Mouse (Mus musculus): ENCODE results near the gene Fnbp1. TPM values are rescaled to one million over a fixed set of nuclear protein-coding genes. Genes with fewer than 3 reads are reported as not detected.

The Fnbp1 gene
- polyA plus RNA-seq, 1 experiment: 0.15 TPM

- Histone ChIP-seq H3K36me3 (ENCODE audit: control insufficient read depth) (peaks cover 9% of the 10 kb centered on the region), H3K4me3 (replicated peaks) (no peak overlapping the region), H3K27me3 (ENCODE audit: control insufficient read depth) (no peaks in the 10 kb centered on the region), H3K4me1 (ENCODE audit: control insufficient read depth) (no peaks in the 10 kb centered on the region; the same call in none of the 2 replicates), H3K9me3 (ENCODE audit: control insufficient read depth, low read length) (peaks cover 5% of the 10 kb centered on the region)
- TF ChIP-seq TAL1 (IDR thresholded peaks at IDR 0.05; ENCODE audit: low read length) (no peak), GATA1 (IDR thresholded peaks at IDR 0.05; ENCODE audit: low read length) (no peak)
Measured at GRCm38 (mm10) chr2:31097276-31097675, 44.5 kb downstream of the Fnbp1 start.

- Histone ChIP-seq H3K9me3 (ENCODE audit: control insufficient read depth, low read length) (peaks cover 5% of the 10 kb centered on the region), H3K36me3 (ENCODE audit: control insufficient read depth) (peaks cover 7% of the 10 kb centered on the region; the same call in 1 of the 2 replicates), H3K4me1 (ENCODE audit: control insufficient read depth) (no peaks in the 10 kb centered on the region; the same call in none of the 2 replicates), H3K27me3 (ENCODE audit: control insufficient read depth) (no peaks in the 10 kb centered on the region), H3K4me3 (replicated peaks) (no peak overlapping the region)
- no peak for TF ChIP-seq TAL1 (IDR thresholded peaks at IDR 0.05; ENCODE audit: low read length)
- no peak for TF ChIP-seq GATA1 (IDR thresholded peaks at IDR 0.05; ENCODE audit: low read length)
Measured at GRCm38 (mm10) chr2:31096119-31096518, 45.7 kb downstream of the Fnbp1 start.

- Histone ChIP-seq H3K4me1 (ENCODE audit: control insufficient read depth) (no peaks in the 10 kb centered on the region; the same call in 1 of the 2 replicates), H3K27me3 (ENCODE audit: control insufficient read depth) (no peaks in the 10 kb centered on the region), H3K4me3 (replicated peaks) (no peak overlapping the region), H3K9me3 (ENCODE audit: control insufficient read depth, low read length) (no peaks in the 10 kb centered on the region), H3K36me3 (ENCODE audit: control insufficient read depth) (peaks cover 2% of the 10 kb centered on the region; the same call in 1 of the 2 replicates)
- TF ChIP-seq TAL1 (IDR thresholded peaks at IDR 0.05; ENCODE audit: low read length): no peak
- TF ChIP-seq GATA1 (IDR thresholded peaks at IDR 0.05; ENCODE audit: low read length): no peak
Measured at GRCm38 (mm10) chr2:31094565-31094964, 47.2 kb downstream of the Fnbp1 start.

GRCm38 (mm10) chr2:31092939-31093338 lies 48.9 kb downstream of the Fnbp1 start:
- TF ChIP-seq GATA1 (IDR thresholded peaks at IDR 0.05; ENCODE audit: low read length) (no peak), TAL1 (IDR thresholded peaks at IDR 0.05; ENCODE audit: low read length) (no peak)
- H3K36me3 ChIP-seq (ENCODE audit: control insufficient read depth): peaks cover 2% of the 10 kb centered on the region; the same call in 1 of the 2 replicates
- H3K4me3 ChIP-seq (replicated peaks): no peak overlapping the region
- no peaks in the 10 kb centered on the region; the same call in 1 of the 2 replicates for H3K4me1 ChIP-seq (ENCODE audit: control insufficient read depth)
- no peaks in the 10 kb centered on the region for H3K27me3 ChIP-seq (ENCODE audit: control insufficient read depth)
- no peaks in the 10 kb centered on the region for H3K9me3 ChIP-seq (ENCODE audit: control insufficient read depth, low read length)

- TF ChIP-seq TAL1 (IDR thresholded peaks at IDR 0.05; ENCODE audit: low read length) (no peak), GATA1 (IDR thresholded peaks at IDR 0.05; ENCODE audit: low read length) (no peak)
- Histone ChIP-seq H3K4me3 (replicated peaks) (no peak overlapping the region), H3K36me3 (ENCODE audit: control insufficient read depth) (peaks cover 2% of the 10 kb centered on the region; the same call in 1 of the 2 replicates), H3K9me3 (ENCODE audit: control insufficient read depth, low read length) (no peaks in the 10 kb centered on the region), H3K27me3 (ENCODE audit: control insufficient read depth) (no peaks in the 10 kb centered on the region), H3K4me1 (ENCODE audit: control insufficient read depth) (no peaks in the 10 kb centered on the region; the same call in 1 of the 2 replicates)
Measured at GRCm38 (mm10) chr2:31091182-31091581, 50.6 kb downstream of the Fnbp1 start.

GRCm38 (mm10) chr2:31089607-31090006 lies 52.2 kb downstream of the Fnbp1 start:
- H3K36me3 ChIP-seq (ENCODE audit: control insufficient read depth): no peaks in the 10 kb centered on the region; the same call in 1 of the 2 replicates
- TF ChIP-seq TAL1 (IDR thresholded peaks at IDR 0.05; ENCODE audit: low read length) (no peak), GATA1 (IDR thresholded peaks at IDR 0.05; ENCODE audit: low read length) (no peak)
- H3K9me3 ChIP-seq (ENCODE audit: control insufficient read depth, low read length): no peaks in the 10 kb centered on the region

GRCm38 (mm10) chr2:31088871-31089270 lies 52.9 kb downstream of the Fnbp1 start:
- Histone ChIP-seq H3K36me3 (ENCODE audit: control insufficient read depth) (peaks cover 2% of the 10 kb centered on the region), H3K4me3 (replicated peaks) (no peak overlapping the region), H3K9me3 (ENCODE audit: control insufficient read depth, low read length) (peaks cover 3% of the 10 kb centered on the region), H3K27me3 (ENCODE audit: control insufficient read depth) (no peaks in the 10 kb centered on the region), H3K4me1 (ENCODE audit: control insufficient read depth) (no peaks in the 10 kb centered on the region; the same call in 1 of the 2 replicates)
- TF ChIP-seq GATA1 (IDR thresholded peaks at IDR 0.05; ENCODE audit: low read length) (no peak), TAL1 (IDR thresholded peaks at IDR 0.05; ENCODE audit: low read length) (no peak)

More at GRCm38 (mm10) chr2:31089607-31090006, 52.2 kb downstream of the Fnbp1 start:
- Histone ChIP-seq H3K27me3 (ENCODE audit: control insufficient read depth) (no peaks in the 10 kb centered on the region), H3K4me1 (ENCODE audit: control insufficient read depth) (no peaks in the 10 kb centered on the region; the same call in 1 of the 2 replicates), H3K4me3 (replicated peaks) (no peak overlapping the region)

GRCm38 (mm10) chr2:31087663-31088661 lies 53.8 kb downstream of the Fnbp1 start:
- TF ChIP-seq GATA1 (IDR thresholded peaks at IDR 0.05; ENCODE audit: low read length) (no peak), TAL1 (IDR thresholded peaks at IDR 0.05; ENCODE audit: low read length) (no peak)
- Histone ChIP-seq H3K4me1 (ENCODE audit: control insufficient read depth) (peaks cover 7% of the 10 kb centered on the region), H3K9me3 (ENCODE audit: control insufficient read depth, low read length) (peaks cover 3% of the 10 kb centered on the region), H3K36me3 (ENCODE audit: control insufficient read depth) (peaks cover 2% of the 10 kb centered on the region), H3K4me3 (replicated peaks) (no peak overlapping the region), H3K27me3 (ENCODE audit: control insufficient read depth) (no peaks in the 10 kb centered on the region)

- Histone ChIP-seq H3K27me3 (ENCODE audit: control insufficient read depth) (no peaks in the 10 kb centered on the region), H3K9me3 (ENCODE audit: control insufficient read depth, low read length) (peaks cover 3% of the 10 kb centered on the region), H3K36me3 (ENCODE audit: control insufficient read depth) (peaks cover 2% of the 10 kb centered on the region), H3K4me3 (replicated peaks) (no peak overlapping the region), H3K4me1 (ENCODE audit: control insufficient read depth) (peaks cover 15% of the 10 kb centered on the region)
- TF ChIP-seq TAL1 (IDR thresholded peaks at IDR 0.05; ENCODE audit: low read length) (no peak), GATA1 (IDR thresholded peaks at IDR 0.05; ENCODE audit: low read length) (no peak)
Measured at GRCm38 (mm10) chr2:31087085-31087484, 54.7 kb downstream of the Fnbp1 start.

Measured in erythroblast, embryonic 14.5 days (primary cell).